ENCODE assay signal across 9 mouse cellular contexts in genomic region chr8:123185566-123186409, GRCm38 (mm10). TPM values are rescaled to one million over a fixed set of nuclear protein-coding genes. Genes with fewer than 3 reads are reported as not detected.
DNase-seq lines count a peak whose midpoint lies in the region; ATAC-seq lines count a peak whose summit lies in the region.
"Had no signal": no experiment of that assay in that cellular context is flagged by ENCODE, and none has a peak within 500 bp of the region (broad histone marks: within the 10 kb centered on the region; RNA-seq: fewer than 3 reads in every experiment).

TSS of gene Dpep1 (plus strand) at chr8:123186242.

- DNase-seq in forebrain, embryonic 10.5 days (ENCODE audit: extremely low spot score, low spot score) = peak; percentile 39
- peak; percentile 66 to 82 for DNase-seq in kidney, postnatal 25 days
- no peak for DNase-seq in forebrain, embryonic 11.5 days (ENCODE audit: low spot score)
- DNase-seq in retina, postnatal 1 day = no peak

- peak within 1 kb of the TSS; percentile 79 for H3K27ac ChIP-seq in forebrain, embryonic 10.5 days
- H3K27ac ChIP-seq in forebrain, embryonic 12.5 days = no peak within 1 kb of the TSS
- H3K27ac ChIP-seq in heart, embryonic 11.5 days (ENCODE audit: low read depth, low read length) = no peak within 1 kb of the TSS; the same call in 1 of the 2 replicates
- H3K27ac ChIP-seq in stomach, embryonic 14.5 days (ENCODE audit: low read length) = peak within 1 kb of the TSS; percentile 63; the same call in 1 of the 2 replicates
- no peak within 1 kb of the TSS for H3K27ac ChIP-seq in hindbrain, embryonic 16.5 days (ENCODE audit: low read depth, low read length)
- no peak within 1 kb of the TSS for H3K27ac ChIP-seq in forebrain, embryonic 11.5 days (ENCODE audit: low read depth, low read length)
- H3K27ac ChIP-seq: neural tube, embryonic 13.5 days had no signal

- no peak within 1 kb of the TSS for H3K4me2 ChIP-seq in forebrain, embryonic 12.5 days
- no peak within 1 kb of the TSS for H3K4me2 ChIP-seq in heart, embryonic 11.5 days
- H3K4me2 ChIP-seq in stomach, embryonic 14.5 days (replicated peaks; ENCODE audit: low read depth, low read length) = no peak within 1 kb of the TSS
- H3K4me2 ChIP-seq in hindbrain, embryonic 16.5 days (ENCODE audit: low read length) = no peak within 1 kb of the TSS
- H3K4me2 ChIP-seq in forebrain, embryonic 11.5 days (ENCODE audit: low read depth, low read length, severe bottlenecking) = no peak within 1 kb of the TSS
- H3K4me2 ChIP-seq: neural tube, embryonic 13.5 days had no signal

- peak within 1 kb of the TSS; percentile 23 for H3K4me3 ChIP-seq in forebrain, embryonic 10.5 days
- no peak within 1 kb of the TSS for H3K4me3 ChIP-seq in forebrain, embryonic 12.5 days (replicated peaks)
- no peak within 1 kb of the TSS for H3K4me3 ChIP-seq in heart, embryonic 11.5 days (ENCODE audit: low read depth, low read length)
- no peak within 1 kb of the TSS for H3K4me3 ChIP-seq in stomach, embryonic 14.5 days (ENCODE audit: low read depth, low read length)
- H3K4me3 ChIP-seq in hindbrain, embryonic 16.5 days (ENCODE audit: low read length) = no peak within 1 kb of the TSS
- no peak within 1 kb of the TSS for H3K4me3 ChIP-seq in forebrain, embryonic 11.5 days (ENCODE audit: low read depth, low read length)
- H3K4me3 ChIP-seq: neural tube, embryonic 13.5 days had no signal

- H3K36me3 ChIP-seq in forebrain, embryonic 10.5 days (replicated peaks) = no peaks in the 10 kb centered on the region
- no peaks in the 10 kb centered on the region for H3K36me3 ChIP-seq in forebrain, embryonic 12.5 days (replicated peaks)
- no peaks in the 10 kb centered on the region for H3K36me3 ChIP-seq in heart, embryonic 11.5 days (ENCODE audit: control insufficient read depth, insufficient read depth, low read length)
- H3K36me3 ChIP-seq in stomach, embryonic 14.5 days (ENCODE audit: control insufficient read depth, insufficient read depth, low read length) = no peaks in the 10 kb centered on the region
- no peaks in the 10 kb centered on the region for H3K36me3 ChIP-seq in hindbrain, embryonic 16.5 days (ENCODE audit: control insufficient read depth, insufficient read depth, low read length)
- no peaks in the 10 kb centered on the region for H3K36me3 ChIP-seq in forebrain, embryonic 11.5 days (ENCODE audit: control insufficient read depth, insufficient read depth, low read length)
- H3K36me3 ChIP-seq: neural tube, embryonic 13.5 days had no signal

- H3K9me3 ChIP-seq in forebrain, embryonic 10.5 days = no peaks in the 10 kb centered on the region
- no peaks in the 10 kb centered on the region for H3K9me3 ChIP-seq in forebrain, embryonic 12.5 days
- H3K9me3 ChIP-seq in heart, embryonic 11.5 days (replicated peaks; ENCODE audit: control insufficient read depth, low read length) = no peaks in the 10 kb centered on the region
- H3K9me3 ChIP-seq in stomach, embryonic 14.5 days (ENCODE audit: control insufficient read depth, low read depth, low read length) = no peaks in the 10 kb centered on the region
- no peaks in the 10 kb centered on the region for H3K9me3 ChIP-seq in hindbrain, embryonic 16.5 days (ENCODE audit: control insufficient read depth, low read length)
- H3K9me3 ChIP-seq in forebrain, embryonic 11.5 days (ENCODE audit: control insufficient read depth, low read length) = no peaks in the 10 kb centered on the region
- H3K9me3 ChIP-seq: neural tube, embryonic 13.5 days had no signal

- H3K9ac ChIP-seq in forebrain, embryonic 12.5 days = no peak within 1 kb of the TSS
- H3K9ac ChIP-seq in heart, embryonic 11.5 days (ENCODE audit: low read depth, low read length) = 0 out of 2 replicates have a peak within 1 kb of the TSS, but pooled peaks have one; percentile 22
- H3K9ac ChIP-seq in stomach, embryonic 14.5 days (replicated peaks; ENCODE audit: low read depth, low read length) = no peak within 1 kb of the TSS
- no peak within 1 kb of the TSS for H3K9ac ChIP-seq in hindbrain, embryonic 16.5 days (ENCODE audit: low read depth, low read length)
- no peak within 1 kb of the TSS for H3K9ac ChIP-seq in forebrain, embryonic 11.5 days (ENCODE audit: low read length)
- H3K9ac ChIP-seq: neural tube, embryonic 13.5 days had no signal

- no peak for ATAC-seq in forebrain, embryonic 12.5 days (ENCODE audit: low FRiP score)
- no peak for ATAC-seq in heart, embryonic 11.5 days (replicated peaks; ENCODE audit: insufficient number of reproducible peaks, low FRiP score, low TSS enrichment)
- no peak for ATAC-seq in stomach, embryonic 14.5 days (ENCODE audit: insufficient number of reproducible peaks, insufficient read depth, low FRiP score, low read depth)
- ATAC-seq in hindbrain, embryonic 16.5 days = no peak
- ATAC-seq in forebrain, embryonic 11.5 days (replicated peaks; ENCODE audit: low FRiP score) = no peak

- 0 out of 2 replicates have a peak, but pooled peaks cover 5% of the 10 kb centered on the region for H3K27me3 ChIP-seq in forebrain, embryonic 10.5 days (ENCODE audit: poor library complexity, severe bottlenecking)
- H3K27me3 ChIP-seq in forebrain, embryonic 12.5 days = no peaks in the 10 kb centered on the region; the same call in 1 of the 2 replicates
- H3K27me3 ChIP-seq in heart, embryonic 11.5 days (ENCODE audit: control insufficient read depth, insufficient read depth, low read length) = no peaks in the 10 kb centered on the region
- H3K27me3 ChIP-seq in stomach, embryonic 14.5 days (ENCODE audit: control insufficient read depth, insufficient read depth, low read length) = no peaks in the 10 kb centered on the region
- no peaks in the 10 kb centered on the region for H3K27me3 ChIP-seq in hindbrain, embryonic 16.5 days (replicated peaks; ENCODE audit: control insufficient read depth, insufficient read depth, low read length)
- H3K27me3 ChIP-seq in forebrain, embryonic 11.5 days (ENCODE audit: control insufficient read depth, insufficient read depth, low read length) = no peaks in the 10 kb centered on the region
- H3K27me3 ChIP-seq: neural tube, embryonic 13.5 days had no signal

- WGBS in forebrain, embryonic 10.5 days = 47% methylated on average over 19 of the region's 19 CpGs
- 55% methylated on average over 19 of the region's 19 CpGs for WGBS in forebrain, embryonic 12.5 days
- 29% methylated on average over 19 of the region's 19 CpGs for WGBS in heart, embryonic 11.5 days (ENCODE audit: insufficient replicate concordance)
- 15% methylated on average over 19 of the region's 19 CpGs for WGBS in stomach, embryonic 14.5 days
- 54% methylated on average over 19 of the region's 19 CpGs for WGBS in hindbrain, embryonic 16.5 days
- 55% methylated on average over 19 of the region's 19 CpGs for WGBS in forebrain, embryonic 11.5 days

- peaks cover 52% of the 10 kb centered on the region for H3K4me1 ChIP-seq in forebrain, embryonic 10.5 days
- 0 out of 2 replicates have a peak, but pooled peaks cover 3% of the 10 kb centered on the region for H3K4me1 ChIP-seq in forebrain, embryonic 12.5 days
- peaks cover 10% of the 10 kb centered on the region; the same call in 1 of the 2 replicates for H3K4me1 ChIP-seq in heart, embryonic 11.5 days (ENCODE audit: control insufficient read depth, insufficient read depth, low read length)
- H3K4me1 ChIP-seq in stomach, embryonic 14.5 days (ENCODE audit: control insufficient read depth, insufficient read depth, low read length) = no peaks in the 10 kb centered on the region
- no peaks in the 10 kb centered on the region; the same call in 1 of the 2 replicates for H3K4me1 ChIP-seq in hindbrain, embryonic 16.5 days (ENCODE audit: control insufficient read depth, insufficient read depth, low read depth, low read length)
- H3K4me1 ChIP-seq in forebrain, embryonic 11.5 days (replicated peaks; ENCODE audit: control insufficient read depth, insufficient read depth, low read length) = 0 out of 2 replicates have a peak, but pooled peaks cover 2% of the 10 kb centered on the region

RNA-seq across cellular contexts. Expression of gene Dpep1, which starts in this region (rescaled TPM):
- 10.1 and 11.4 TPM in 2 replicates for polyA plus RNA-seq in forebrain, embryonic 10.5 days (2016; fragmentation: Nextera tagmentation; extraction: Ambion mirVana)
- polyA plus RNA-seq in forebrain, embryonic 12.5 days (2016; fragmentation: Nextera tagmentation; extraction: Ambion mirVana) = 0.17 and 0.52 TPM in 2 replicates
- 1.0 and 1.3 TPM in 2 replicates for polyA plus RNA-seq in heart, embryonic 11.5 days (2014; fragmentation: Nextera tagmentation; extraction: Ambion mirVana)
- polyA plus RNA-seq in stomach, embryonic 14.5 days (2014; fragmentation: Nextera tagmentation; extraction: Ambion mirVana) = 1.1 and 1.7 TPM in 2 replicates
- polyA plus RNA-seq in hindbrain, embryonic 16.5 days (2015; fragmentation: Nextera tagmentation; extraction: Ambion mirVana) = 0.68 and 0.72 TPM in 2 replicates
- polyA plus RNA-seq in forebrain, embryonic 11.5 days (2014; fragmentation: Nextera tagmentation; extraction: Ambion mirVana) = 0.81 and 1.5 TPM in 2 replicates

Comparison
In these comparisons a context has a peak if more than half of its experiments do, and no peak if none do; other contexts are left out.
1. DNase-seq: peak in forebrain, embryonic 10.5 days (single experiment) and kidney, postnatal 25 days (2 of 2); none in forebrain, embryonic 11.5 days (single experiment) and retina, postnatal 1 day (single experiment).
2. H3K27ac ChIP-seq: peak in forebrain, embryonic 10.5 days (single experiment) and stomach, embryonic 14.5 days (single experiment); none in forebrain, embryonic 12.5 days (single experiment), heart, embryonic 11.5 days (single experiment), hindbrain, embryonic 16.5 days (single experiment) and forebrain, embryonic 11.5 days (single experiment).